Mouse (Mus musculus): ENCODE results near the gene Gm43302. TPM values are rescaled to one million over a fixed set of nuclear protein-coding genes. Genes with fewer than 3 reads are reported as not detected.
"Not testable (repeated sequence)": the region's sequence is repeated elsewhere in the genome, so short reads cannot be mapped to it uniquely, and the experiment has no call there.

The Gm43302 gene
- polyA plus RNA-seq, 1 experiment from 2014 or later, result 0.03 TPM

DNA sequence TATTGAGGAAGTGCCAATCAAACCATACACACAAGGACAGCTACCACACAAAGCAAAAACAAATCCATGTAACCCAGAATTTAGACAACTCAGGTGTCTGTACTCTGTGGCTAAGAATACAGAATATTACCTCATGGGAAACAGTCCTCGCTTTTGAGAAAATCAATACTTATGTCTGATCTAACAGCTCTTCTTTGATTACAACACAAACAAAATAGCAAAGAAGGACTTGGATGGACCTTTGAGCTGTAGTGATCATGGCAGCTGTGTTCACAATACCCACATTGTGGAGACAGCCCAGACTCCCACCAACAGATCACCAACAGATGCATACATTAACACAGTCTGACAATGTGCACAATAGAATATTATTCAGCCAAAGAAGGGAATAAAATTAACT lies 1.0 kb downstream of the Gm43302 start:
- Histone ChIP-seq H3K4me2 (peak overlapping the region; percentile 15), H3K4me3 (replicated peaks) (no peak overlapping the region)
- 60% methylated on average over 1 of the region's 1 CpGs for WGBS (ENCODE audit: insufficient replicate concordance)

DNA sequence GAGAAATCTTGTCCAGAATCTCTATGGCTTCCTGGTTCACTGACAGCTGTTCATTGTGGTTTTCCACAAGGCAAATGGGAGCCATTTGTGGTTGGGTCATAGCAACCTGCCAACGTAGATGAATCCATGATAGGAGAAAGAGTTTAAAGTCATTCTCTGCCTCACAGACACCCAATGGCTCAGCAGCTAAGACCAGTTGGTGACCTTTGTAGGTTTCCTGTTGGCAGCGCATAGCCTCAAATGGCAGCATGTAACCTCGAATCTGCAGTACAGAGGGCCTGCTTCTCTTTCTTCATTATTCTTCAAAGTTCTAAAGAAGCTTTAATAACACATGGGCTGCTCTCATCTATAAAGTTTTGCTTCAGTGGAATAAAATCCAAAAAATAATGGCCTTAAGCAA lies 2.6 kb downstream of the Gm43302 start:
- not testable (repeated sequence) for H3K27ac ChIP-seq (replicated peaks); ATAC-seq (ENCODE audit: insufficient read depth); H3K9ac ChIP-seq; H3K27me3 ChIP-seq; H3K9me3 ChIP-seq (replicated peaks); H3K4me3 ChIP-seq (replicated peaks); H3K36me3 ChIP-seq (replicated peaks); H3K4me1 ChIP-seq (replicated peaks); H3K4me2 ChIP-seq
- WGBS (ENCODE audit: insufficient replicate concordance), result 31% methylated on average over 3 of the region's 3 CpGs

More for the DNA sequence above, 1.0 kb downstream of the Gm43302 start:
- Histone ChIP-seq H3K27me3 (no peaks in the 10 kb centered on the region), H3K4me1 (replicated peaks) (no peaks in the 10 kb centered on the region), H3K27ac (replicated peaks) (no peak overlapping the region), H3K9me3 (replicated peaks) (no peaks in the 10 kb centered on the region), H3K36me3 (replicated peaks) (no peaks in the 10 kb centered on the region), H3K9ac (no peak overlapping the region)
- ATAC-seq (ENCODE audit: insufficient read depth), result no peak

DNA sequence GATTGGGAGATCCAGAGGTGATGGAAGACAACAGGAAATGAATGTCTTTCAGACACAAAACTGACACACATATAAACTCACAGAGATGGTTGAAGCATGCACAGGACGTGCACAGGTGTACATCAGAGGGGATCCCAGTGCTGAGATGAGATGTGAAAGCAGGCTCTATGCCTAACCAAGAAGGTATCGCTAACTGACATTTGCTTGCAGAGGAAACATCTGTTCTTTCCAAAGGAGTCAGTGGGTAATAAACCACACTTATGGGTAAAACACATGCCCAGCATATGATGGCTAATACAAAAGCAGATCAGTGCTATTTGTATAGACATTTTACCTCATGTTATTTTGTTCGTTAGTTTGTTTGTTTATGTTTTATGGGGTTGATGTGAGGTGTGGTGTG lies 32.8 kb downstream of the Gm43302 start:
- H3K4me2 ChIP-seq; H3K4me3 ChIP-seq (replicated peaks); H3K27me3 ChIP-seq; ATAC-seq (ENCODE audit: insufficient read depth); H3K9ac ChIP-seq; H3K27ac ChIP-seq (replicated peaks); H3K4me1 ChIP-seq (replicated peaks); H3K36me3 ChIP-seq (replicated peaks); H3K9me3 ChIP-seq (replicated peaks): not testable (repeated sequence)
- 50% methylated on average over 1 of the region's 3 CpGs for WGBS (ENCODE audit: insufficient replicate concordance)

DNA sequence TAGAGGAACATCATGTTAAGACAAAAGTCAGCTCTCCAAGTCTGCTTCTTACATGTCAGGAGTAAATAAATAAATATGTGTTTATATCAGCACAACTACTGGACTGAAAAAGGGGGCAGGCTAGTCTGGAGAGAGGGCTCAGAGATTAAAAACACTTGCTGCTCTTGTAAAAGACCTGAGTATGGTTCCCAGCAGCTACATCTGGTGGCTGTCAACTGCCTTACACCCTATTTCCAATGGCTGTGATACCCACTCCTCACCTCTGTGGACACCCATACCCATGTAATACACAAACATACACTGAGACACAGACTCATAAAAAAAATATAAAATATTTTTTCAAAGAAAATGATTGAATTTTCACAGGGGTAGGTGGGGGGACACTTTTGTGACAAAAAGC lies 41.0 kb downstream of the Gm43302 start:
- no peak overlapping the region for H3K4me3 ChIP-seq (replicated peaks)
- H3K9ac ChIP-seq, result no peak overlapping the region
- no peak overlapping the region for H3K4me2 ChIP-seq
- no peaks in the 10 kb centered on the region for H3K27me3 ChIP-seq
- H3K27ac ChIP-seq (replicated peaks), result no peak overlapping the region
- no peak for ATAC-seq (ENCODE audit: insufficient read depth)
- H3K9me3 ChIP-seq (replicated peaks), result no peaks in the 10 kb centered on the region
- H3K4me1 ChIP-seq (replicated peaks), result no peaks in the 10 kb centered on the region
- no peaks in the 10 kb centered on the region for H3K36me3 ChIP-seq (replicated peaks)

GRCm38 (mm10) chr5:105244741-105245140 lies 48.8 kb downstream of the Gm43302 start:
- H3K9ac ChIP-seq; H3K27me3 ChIP-seq; H3K9me3 ChIP-seq (replicated peaks); H3K4me2 ChIP-seq; H3K36me3 ChIP-seq (replicated peaks); H3K4me1 ChIP-seq (replicated peaks); H3K27ac ChIP-seq (replicated peaks); H3K4me3 ChIP-seq (replicated peaks); ATAC-seq (ENCODE audit: insufficient read depth): not testable (repeated sequence)
- WGBS (ENCODE audit: insufficient replicate concordance), result 21% methylated on average over 3 of the region's 3 CpGs

- not testable (repeated sequence) for H3K4me2 ChIP-seq; H3K4me1 ChIP-seq (replicated peaks); H3K9ac ChIP-seq; H3K4me3 ChIP-seq (replicated peaks); H3K27me3 ChIP-seq; H3K36me3 ChIP-seq (replicated peaks); ATAC-seq (ENCODE audit: insufficient read depth); H3K27ac ChIP-seq (replicated peaks); H3K9me3 ChIP-seq (replicated peaks)
- 57% methylated on average over 5 of the region's 5 CpGs for WGBS (ENCODE audit: insufficient replicate concordance)
Observed at GRCm38 (mm10) chr5:105240982-105241381, 52.5 kb downstream of the Gm43302 start.

- not testable (repeated sequence) for H3K9ac ChIP-seq; H3K9me3 ChIP-seq (replicated peaks); H3K27ac ChIP-seq (replicated peaks); H3K4me3 ChIP-seq (replicated peaks); H3K4me2 ChIP-seq; H3K36me3 ChIP-seq (replicated peaks); H3K4me1 ChIP-seq (replicated peaks); H3K27me3 ChIP-seq
- ATAC-seq (ENCODE audit: insufficient read depth), result peak; percentile 34; the same call in 1 of the 2 replicates
Observed at GRCm38 (mm10) chr5:105239483-105240047, 53.9 kb downstream of the Gm43302 start, which contains the start of gene Gbp10. Gene Gbp10 (minus strand): TSS chr5:105239533.

- not testable (repeated sequence) for H3K4me2 ChIP-seq; H3K36me3 ChIP-seq (replicated peaks); ATAC-seq (ENCODE audit: insufficient read depth); H3K27me3 ChIP-seq; H3K27ac ChIP-seq (replicated peaks); H3K4me1 ChIP-seq (replicated peaks); H3K9ac ChIP-seq; H3K9me3 ChIP-seq (replicated peaks); H3K4me3 ChIP-seq (replicated peaks)
- 64% methylated on average over 1 of the region's 1 CpGs for WGBS (ENCODE audit: insufficient replicate concordance)
Observed at GRCm38 (mm10) chr5:105238402-105238801, 55.1 kb downstream of the Gm43302 start.

GRCm38 (mm10) chr5:105236040-105236439 lies 57.5 kb downstream of the Gm43302 start:
- H3K4me3 ChIP-seq (replicated peaks), result not testable (repeated sequence)
- 22% methylated on average over 3 of the region's 3 CpGs for WGBS (ENCODE audit: insufficient replicate concordance)

DNA sequence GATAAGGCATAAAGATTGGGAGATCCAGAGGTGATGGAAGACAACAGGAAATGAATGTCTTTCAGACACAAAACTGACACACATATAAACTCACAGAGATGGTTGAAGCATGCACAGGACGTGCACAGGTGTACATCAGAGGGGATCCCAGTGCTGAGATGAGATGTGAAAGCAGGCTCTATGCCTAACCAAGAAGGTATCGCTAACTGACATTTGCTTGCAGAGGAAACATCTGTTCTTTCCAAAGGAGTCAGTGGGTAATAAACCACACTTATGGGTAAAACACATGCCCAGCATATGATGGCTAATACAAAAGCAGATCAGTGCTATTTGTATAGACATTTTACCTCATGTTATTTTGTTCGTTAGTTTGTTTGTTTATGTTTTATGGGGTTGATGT lies 84.5 kb downstream of the Gm43302 start:
- not testable (repeated sequence) for H3K27ac ChIP-seq (replicated peaks); H3K9ac ChIP-seq; H3K9me3 ChIP-seq (replicated peaks); H3K4me3 ChIP-seq (replicated peaks); H3K36me3 ChIP-seq (replicated peaks); H3K4me1 ChIP-seq (replicated peaks); H3K27me3 ChIP-seq; H3K4me2 ChIP-seq; ATAC-seq (ENCODE audit: insufficient read depth)
- WGBS (ENCODE audit: insufficient replicate concordance), result no CpG with 5 or more reads among the region's 3 CpGs

More at GRCm38 (mm10) chr5:105236040-105236439, 57.5 kb downstream of the Gm43302 start:
- not testable (repeated sequence) for ATAC-seq (ENCODE audit: insufficient read depth); H3K9me3 ChIP-seq (replicated peaks); H3K27me3 ChIP-seq; H3K4me1 ChIP-seq (replicated peaks); H3K36me3 ChIP-seq (replicated peaks); H3K4me2 ChIP-seq; H3K9ac ChIP-seq; H3K27ac ChIP-seq (replicated peaks)

DNA sequence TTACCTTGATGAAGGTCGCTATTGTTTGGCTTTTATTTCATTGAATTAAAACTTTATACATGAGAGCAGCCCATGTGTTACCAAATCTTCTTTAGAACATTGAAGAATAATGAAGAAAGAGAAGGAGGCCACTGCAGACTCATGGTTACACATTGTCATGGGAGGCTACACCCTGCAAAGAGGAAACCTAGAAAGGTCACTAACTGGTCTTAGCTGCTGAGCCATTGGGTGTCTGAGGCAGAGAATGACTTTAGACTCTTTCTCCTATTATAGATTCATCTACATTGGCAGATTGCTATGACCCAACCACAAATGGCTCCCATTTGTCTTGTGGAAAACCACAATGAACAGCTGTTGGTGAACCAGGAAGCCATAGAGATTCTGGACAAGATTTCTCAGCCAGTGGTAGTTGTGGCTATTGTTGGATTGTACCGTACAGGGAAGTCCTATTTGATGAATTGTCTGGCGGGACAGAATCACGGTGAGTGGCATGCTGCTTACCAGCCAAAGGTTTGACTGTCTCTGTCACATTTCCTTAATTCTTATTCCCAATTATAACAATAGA lies 92.6 kb downstream of the Gm43302 start:
- H3K27me3 ChIP-seq; H3K36me3 ChIP-seq (replicated peaks); H3K4me1 ChIP-seq (replicated peaks); H3K4me3 ChIP-seq (replicated peaks); H3K9me3 ChIP-seq (replicated peaks); H3K4me2 ChIP-seq; H3K9ac ChIP-seq; ATAC-seq (ENCODE audit: insufficient read depth); H3K27ac ChIP-seq (replicated peaks): not testable (repeated sequence)
- WGBS (ENCODE audit: insufficient replicate concordance), result 17% methylated on average over 4 of the region's 4 CpGs

DNA sequence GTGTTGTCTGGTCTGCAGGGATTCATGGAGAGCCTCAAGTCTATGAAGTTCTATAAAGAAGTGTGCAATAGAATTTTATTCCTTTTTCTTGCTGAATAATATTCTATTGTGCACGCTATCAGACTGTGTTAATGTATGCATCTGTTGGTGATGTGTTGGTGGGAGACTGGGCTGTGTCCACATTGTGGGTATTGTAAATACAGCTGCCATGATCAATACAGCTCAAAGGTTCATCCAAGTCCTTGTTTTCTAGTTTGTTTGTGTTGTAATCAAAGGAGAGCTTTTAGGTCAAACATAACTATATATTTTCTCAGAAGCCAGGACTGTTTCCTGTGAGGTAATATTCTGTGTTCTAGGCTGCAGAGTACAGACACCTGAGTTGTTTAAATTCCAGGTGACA lies 94.3 kb downstream of the Gm43302 start:
- H3K27ac ChIP-seq (replicated peaks); H3K9me3 ChIP-seq (replicated peaks); ATAC-seq (ENCODE audit: insufficient read depth): not testable (repeated sequence)

More for the DNA sequence above, 94.3 kb downstream of the Gm43302 start:
- H3K27me3 ChIP-seq; H3K36me3 ChIP-seq (replicated peaks); H3K4me1 ChIP-seq (replicated peaks); H3K4me3 ChIP-seq (replicated peaks); H3K9ac ChIP-seq; H3K4me2 ChIP-seq: not testable (repeated sequence)
- 62% methylated on average over 1 of the region's 1 CpGs for WGBS (ENCODE audit: insufficient replicate concordance)
